Mouse (Mus musculus) liver, postnatal 0 days (tissue): ENCODE measurements around the gene Fes.

Source experiments
- CTCF ChIP-seq: sonication (generic); IDR thresholded peaks from 2 replicates; pipeline ENCODE4 v1.5.1; 2016; ENCODE audit warnings: antibody characterized with exemption, low read depth
- EP300 ChIP-seq: IDR thresholded peaks from 2 replicates; pipeline ENCODE4 v1.6.1; 2016; ENCODE audit warnings: antibody characterized with exemption, low read depth, mild to moderate bottlenecking

DNA sequence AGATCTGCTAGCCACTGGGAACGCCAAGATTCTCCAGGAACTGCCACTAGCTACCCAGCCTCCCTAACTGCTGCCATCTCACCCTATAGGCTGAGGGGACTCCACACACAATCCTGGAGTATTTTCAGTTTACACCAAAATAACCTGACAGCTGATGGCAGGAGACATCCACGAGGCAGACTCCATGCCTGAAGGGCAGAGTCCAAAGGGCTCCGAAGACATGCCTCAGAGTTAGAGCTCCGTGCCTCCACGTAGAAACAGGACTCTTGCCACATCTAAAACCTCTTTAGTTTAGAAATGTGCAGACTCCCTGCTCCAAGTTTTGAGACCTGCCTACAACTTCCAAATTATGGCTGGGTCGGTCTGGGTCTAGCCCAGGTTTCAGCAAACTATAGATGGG lies 12.8 kb upstream of the Fes start:
- no peak for TF ChIP-seq CTCF
- TF ChIP-seq EP300 = no peak
